Mouse (Mus musculus): Measurements from ENCODE around the gene Nkiras1. TPM values are rescaled to one million over a fixed set of nuclear protein-coding genes. Genes with fewer than 3 reads are reported as not detected.
"Not testable (repeated sequence)": the region's sequence is repeated elsewhere in the genome, so short reads cannot be mapped to it uniquely, and the experiment has no call there.

Nkiras1 gene
- polyA plus RNA-seq, 1 experiment from 2014 or later, result 23.4 TPM

- H3K27ac ChIP-seq, result peak overlapping the region; percentile 91
- WGBS, result under 1% methylated on average over 55 of the region's 71 CpGs
- no peaks in the 10 kb centered on the region for H3K36me3 ChIP-seq
- H3K27me3 ChIP-seq, result no peaks in the 10 kb centered on the region
- peak overlapping the region; percentile 79 for H3K4me2 ChIP-seq
- peak; percentile 92 for ATAC-seq (ENCODE audit: insufficient number of reproducible peaks, insufficient read depth, low FRiP score, low TSS enrichment, low read depth)
- no peaks in the 10 kb centered on the region for H3K9me3 ChIP-seq
- peak overlapping the region; percentile 79 for H3K9ac ChIP-seq
- H3K4me3 ChIP-seq, result peak overlapping the region; percentile 78
- peaks cover 5% of the 10 kb centered on the region; the same call in 1 of the 2 replicates for H3K4me1 ChIP-seq
Observed at GRCm38 (mm10) chr14:18238131-18238749, 32.7 kb upstream of the Nkiras1 start.

GRCm38 (mm10) chr14:18238750-18239731, 31.9 kb upstream of the Nkiras1 start, which contains the start of gene Nr1d2:
TSS of gene Nr1d2 (minus strand) at chr14:18239127.
- Histone ChIP-seq H3K4me1 (peaks cover 5% of the 10 kb centered on the region; the same call in 1 of the 2 replicates), H3K9ac (peak within 1 kb of the TSS; percentile 79), H3K9me3 (no peaks in the 10 kb centered on the region), H3K4me3 (peak within 1 kb of the TSS; percentile 78), H3K36me3 (no peaks in the 10 kb centered on the region), H3K27ac (peak within 1 kb of the TSS; percentile 91), H3K4me2 (peak within 1 kb of the TSS; percentile 79), H3K27me3 (no peaks in the 10 kb centered on the region)
- WGBS, result under 1% methylated on average over 64 of the region's 66 CpGs
- ATAC-seq (ENCODE audit: insufficient number of reproducible peaks, insufficient read depth, low FRiP score, low TSS enrichment, low read depth), result peak; percentile 94

- H3K4me2 ChIP-seq, result no peak overlapping the region
- H3K27ac ChIP-seq, result no peak overlapping the region
Observed at GRCm38 (mm10) chr14:18240132-18240531, 30.8 kb upstream of the Nkiras1 start.

GRCm38 (mm10) chr14:18241786-18242185, 29.1 kb upstream of the Nkiras1 start:
- H3K4me3 ChIP-seq, result no peak overlapping the region
- no peaks in the 10 kb centered on the region for H3K36me3 ChIP-seq
- H3K9me3 ChIP-seq, result no peaks in the 10 kb centered on the region
- WGBS, result 79% methylated on average over 4 of the region's 4 CpGs
- ATAC-seq (ENCODE audit: insufficient number of reproducible peaks, insufficient read depth, low FRiP score, low TSS enrichment, low read depth), result no peak
- no peak overlapping the region for H3K27ac ChIP-seq
- H3K4me1 ChIP-seq, result no peaks in the 10 kb centered on the region
- no peaks in the 10 kb centered on the region for H3K27me3 ChIP-seq
- no peak overlapping the region for H3K9ac ChIP-seq
- H3K4me2 ChIP-seq, result no peak overlapping the region

More at GRCm38 (mm10) chr14:18240132-18240531, 30.8 kb upstream of the Nkiras1 start:
- no peak overlapping the region for H3K4me3 ChIP-seq
- ATAC-seq (ENCODE audit: insufficient number of reproducible peaks, insufficient read depth, low FRiP score, low TSS enrichment, low read depth), result no peak
- no peaks in the 10 kb centered on the region for H3K27me3 ChIP-seq
- H3K9ac ChIP-seq, result no peak overlapping the region
- H3K36me3 ChIP-seq, result no peaks in the 10 kb centered on the region
- 39% methylated on average over 7 of the region's 7 CpGs for WGBS
- no peaks in the 10 kb centered on the region for H3K9me3 ChIP-seq
- H3K4me1 ChIP-seq, result no peaks in the 10 kb centered on the region

GRCm38 (mm10) chr14:18242638-18243130, 28.3 kb upstream of the Nkiras1 start:
- no peak for ATAC-seq (ENCODE audit: insufficient number of reproducible peaks, insufficient read depth, low FRiP score, low TSS enrichment, low read depth)
- Histone ChIP-seq H3K4me3 (no peak overlapping the region), H3K27me3 (no peaks in the 10 kb centered on the region), H3K9me3 (no peaks in the 10 kb centered on the region), H3K36me3 (no peaks in the 10 kb centered on the region), H3K9ac (no peak overlapping the region), H3K27ac (no peak overlapping the region), H3K4me1 (no peaks in the 10 kb centered on the region), H3K4me2 (no peak overlapping the region)
- WGBS, result 84% methylated on average over 21 of the region's 21 CpGs

GRCm38 (mm10) chr14:18261203-18261602, 9.7 kb upstream of the Nkiras1 start:
- ATAC-seq (ENCODE audit: insufficient number of reproducible peaks, insufficient read depth, low FRiP score, low TSS enrichment, low read depth), result no peak
- Histone ChIP-seq H3K4me3 (no peak overlapping the region), H3K4me2 (no peak overlapping the region), H3K27ac (no peak overlapping the region), H3K27me3 (no peaks in the 10 kb centered on the region), H3K9ac (no peak overlapping the region), H3K9me3 (0 out of 2 replicates have a peak, but pooled peaks cover 3% of the 10 kb centered on the region), H3K4me1 (no peaks in the 10 kb centered on the region; the same call in 1 of the 2 replicates), H3K36me3 (peaks cover 6% of the 10 kb centered on the region; the same call in 1 of the 2 replicates)
- 84% methylated on average over 3 of the region's 3 CpGs for WGBS

GRCm38 (mm10) chr14:18263427-18263826, 7.5 kb upstream of the Nkiras1 start:
- Histone ChIP-seq H3K4me2 (no peak overlapping the region), H3K9ac (no peak overlapping the region), H3K4me1 (no peaks in the 10 kb centered on the region; the same call in 1 of the 2 replicates), H3K9me3 (0 out of 2 replicates have a peak, but pooled peaks cover 3% of the 10 kb centered on the region), H3K36me3 (peaks cover 24% of the 10 kb centered on the region), H3K27me3 (no peaks in the 10 kb centered on the region), H3K4me3 (no peak overlapping the region), H3K27ac (no peak overlapping the region)
- ATAC-seq (ENCODE audit: insufficient number of reproducible peaks, insufficient read depth, low FRiP score, low TSS enrichment, low read depth), result peak; percentile 52; the same call in 1 of the 2 replicates
- whole genome bisulfite sequencing, result 41% methylated on average over 4 of the region's 4 CpGs

- Histone ChIP-seq H3K4me1 (peaks cover 12% of the 10 kb centered on the region), H3K36me3 (peaks cover 27% of the 10 kb centered on the region), H3K27ac (peak overlapping the region; percentile 83), H3K4me3 (peak overlapping the region; percentile 85), H3K9ac (peak overlapping the region; percentile 99), H3K4me2 (peak overlapping the region; percentile 71)
- not testable (repeated sequence) for ATAC-seq (ENCODE audit: insufficient number of reproducible peaks, insufficient read depth, low FRiP score, low TSS enrichment, low read depth); H3K27me3 ChIP-seq; H3K9me3 ChIP-seq
- 1% methylated on average over 24 of the region's 24 CpGs for WGBS
Observed at GRCm38 (mm10) chr14:18269947-18270528, 898 bp upstream of the Nkiras1 start.

GRCm38 (mm10) chr14:18271666-18272065, 730 bp downstream of the Nkiras1 start:
- Histone ChIP-seq H3K4me3 (peak overlapping the region; percentile 85), H3K4me2 (peak overlapping the region; percentile 64), H3K36me3 (peaks cover 18% of the 10 kb centered on the region), H3K27me3 (no peaks in the 10 kb centered on the region), H3K9ac (peak overlapping the region; percentile 77), H3K9me3 (no peaks in the 10 kb centered on the region), H3K4me1 (peaks cover 12% of the 10 kb centered on the region), H3K27ac (peak overlapping the region; percentile 83; the same call in 1 of the 2 replicates)
- WGBS, result 3% methylated on average over 7 of the region's 7 CpGs
- no peak for ATAC-seq (ENCODE audit: insufficient number of reproducible peaks, insufficient read depth, low FRiP score, low TSS enrichment, low read depth)

GRCm38 (mm10) chr14:18274526-18274925, 3.6 kb downstream of the Nkiras1 start:
- H3K9me3 ChIP-seq, result no peaks in the 10 kb centered on the region
- 77% methylated on average over 1 of the region's 1 CpGs for WGBS
- H3K36me3 ChIP-seq, result peaks cover 24% of the 10 kb centered on the region
- no peak overlapping the region for H3K4me2 ChIP-seq
- H3K27ac ChIP-seq, result no peak overlapping the region
- peaks cover 9% of the 10 kb centered on the region for H3K4me1 ChIP-seq
- no peaks in the 10 kb centered on the region for H3K27me3 ChIP-seq
- no peak for ATAC-seq (ENCODE audit: insufficient number of reproducible peaks, insufficient read depth, low FRiP score, low TSS enrichment, low read depth)
- H3K4me3 ChIP-seq, result no peak overlapping the region
- no peak overlapping the region for H3K9ac ChIP-seq

- no peaks in the 10 kb centered on the region for H3K27me3 ChIP-seq
- no peaks in the 10 kb centered on the region for H3K9me3 ChIP-seq
- no peak overlapping the region for H3K4me3 ChIP-seq
- no peak for ATAC-seq (ENCODE audit: insufficient number of reproducible peaks, insufficient read depth, low FRiP score, low TSS enrichment, low read depth)
- H3K4me1 ChIP-seq, result no peaks in the 10 kb centered on the region
- 90% methylated on average over 5 of the region's 5 CpGs for WGBS
- H3K36me3 ChIP-seq, result peaks cover 53% of the 10 kb centered on the region
- no peak overlapping the region for H3K27ac ChIP-seq
- H3K9ac ChIP-seq, result no peak overlapping the region
- H3K4me2 ChIP-seq, result no peak overlapping the region
Observed at GRCm38 (mm10) chr14:18280375-18280774, 9.4 kb downstream of the Nkiras1 start.
